Mouse (Mus musculus) testis, adult 10 weeks (tissue): ENCODE results near the gene Gja5. TPM values are rescaled to one million over a fixed set of nuclear protein-coding genes. Genes with fewer than 3 reads are reported as not detected.

Experiments used
- polyA plus RNA-seq: library from polyadenylated mRNA; stranded (reverse); fragments of 350-450 nt; fragmentation: Illumina TruSeq; extraction: RNeasy Lipid Tissue Mini Kit (QIAGEN cat#74804); gene quantifications from one replicate; pipeline ENCODE4 v1.2.3, GENCODE M21; 2014; ENCODE audit warnings: low read depth, low replicate concordance

Gja5 gene
- 0.17 TPM for polyA plus RNA-seq

GRCm38 (mm10) chr3:96904393-96904792, at the start of gene Gja5:
TSS of gene Gja5 (plus strand) at chr3:96904693.

GRCm38 (mm10) chr3:96904851-96905541, 503 bp downstream of the Gja5 start, which contains the start of gene Gpr89:
TSS of gene Gpr89 (minus strand) at chr3:96905346.

GRCm38 (mm10) chr3:96925920-96926319, 21.4 kb downstream of the Gja5 start, which contains the start of gene Gja8:
TSS of gene Gja8 (minus strand) at chr3:96926020.

Other genes with a start within 250 kb of the Gja5 start
- gene Ankrd35, start 234.6 kb upstream of the Gja5 start, polyA plus RNA-seq, result 0.17 TPM
- gene Pias3, start 208.3 kb upstream of the Gja5 start, polyA plus RNA-seq, result 1.3 TPM
- gene Nudt17, start 196.1 kb upstream of the Gja5 start, polyA plus RNA-seq, result 0.10 TPM
- gene Polr3c, start 177.1 kb upstream of the Gja5 start, polyA plus RNA-seq, result 29.0 TPM
- 36.1 TPM for gene Rnf115, start 177.0 kb upstream of the Gja5 start, polyA plus RNA-seq
- 152 TPM for gene Pdzk1, start 75.4 kb upstream of the Gja5 start, polyA plus RNA-seq
- gene Cd160, start 75.3 kb upstream of the Gja5 start, polyA plus RNA-seq, result not detected
- gene Gpr89, start 653 bp downstream of the Gja5 start, polyA plus RNA-seq, result 10.7 TPM
- gene Gja8, start 21.3 kb downstream of the Gja5 start, polyA plus RNA-seq, result 0.13 TPM